Mouse (Mus musculus): ENCODE data around the gene Slc38a10.

The Slc38a10 gene

DNA sequence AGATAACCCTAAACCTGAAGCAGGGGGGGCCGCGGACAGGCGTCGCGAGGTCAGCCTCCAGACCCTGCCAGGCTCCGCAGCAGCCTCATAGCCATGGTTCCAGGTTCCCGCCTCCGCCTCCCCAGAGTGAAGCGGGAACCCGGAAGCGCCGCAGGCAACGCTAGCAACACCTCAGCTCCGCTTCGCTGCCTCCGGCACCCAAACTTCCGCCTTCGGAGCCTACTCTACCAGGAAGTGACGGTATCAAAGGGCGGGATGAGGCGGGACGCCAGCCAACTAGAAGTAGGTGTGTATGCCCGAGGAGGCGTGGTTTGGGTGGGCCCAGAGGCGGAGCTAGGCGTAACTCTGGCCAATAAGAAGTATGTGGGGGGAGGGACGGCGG, at the start of gene Slc38a10:
TSS of gene Slc38a10 (minus strand) at position 234 of the 382 bp plus-strand sequence.
- DNase-seq (ENCODE audit: inconsistent age in 2 of 2, low spot score in 1 of 2) = peak; percentile 100

DNA sequence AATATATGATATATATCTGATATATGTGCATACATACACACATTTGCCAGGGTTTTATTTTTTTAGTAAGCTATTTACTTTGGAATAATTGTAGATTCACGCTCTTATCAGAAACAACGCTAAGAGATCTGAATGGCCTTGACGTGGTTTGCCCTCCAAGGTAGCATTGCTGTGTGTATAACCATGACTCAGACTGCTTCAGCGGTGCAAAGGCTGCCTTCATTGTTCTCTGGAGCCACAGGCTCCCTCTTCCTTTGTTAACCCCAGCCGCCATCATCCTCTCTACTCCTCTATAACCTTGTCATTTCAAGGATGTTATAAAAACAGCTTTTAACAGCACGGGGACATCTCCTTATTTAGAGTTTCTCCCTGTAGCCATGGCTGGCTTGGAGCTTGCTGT, 49.5 kb upstream of the Slc38a10 start:
- DNase-seq (ENCODE audit: inconsistent age in 2 of 2, low spot score in 1 of 2) = peak; percentile 64 to 78

DNA sequence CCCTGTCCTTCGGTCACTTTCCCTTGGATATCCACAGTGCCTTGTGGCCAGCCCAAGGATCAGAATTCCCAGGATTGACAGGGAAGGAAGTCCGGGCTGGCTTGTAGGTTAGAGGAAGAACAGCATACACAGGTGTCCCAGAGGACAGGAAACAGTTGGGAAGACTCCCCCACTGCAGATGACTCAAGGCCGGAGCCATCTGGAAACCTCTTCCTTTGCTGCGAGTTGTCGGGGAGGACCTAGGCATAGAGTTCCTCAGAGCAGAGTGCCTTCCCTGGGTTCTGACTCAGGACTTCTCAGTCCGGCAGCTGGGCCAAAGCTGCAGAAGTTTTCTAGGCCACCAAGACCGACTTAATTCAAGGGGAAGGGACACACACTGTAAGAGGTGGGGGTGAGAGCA, 48.6 kb upstream of the Slc38a10 start:
- no peak for DNase-seq (ENCODE audit: inconsistent age in 2 of 2, low spot score in 1 of 2)

DNA sequence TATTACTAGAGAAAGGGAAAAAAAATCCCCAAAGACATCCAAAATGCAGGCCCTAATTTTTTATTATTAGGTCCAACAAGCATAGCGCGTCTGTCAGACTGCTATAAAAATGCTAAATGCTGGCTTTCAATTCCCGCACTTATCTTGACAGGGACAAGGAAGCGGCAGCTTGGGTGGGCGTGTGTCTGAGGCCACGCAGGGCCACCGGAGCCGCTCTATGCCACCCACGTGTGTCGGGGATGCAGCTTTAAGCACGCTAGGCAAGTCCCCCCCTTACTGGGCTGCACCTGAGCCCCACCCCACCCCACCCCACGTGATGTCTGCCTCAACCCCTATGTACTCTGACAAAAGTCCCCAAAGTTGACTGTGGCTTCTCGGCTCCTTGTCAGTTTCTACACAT, 47.7 kb upstream of the Slc38a10 start:
- DNase-seq (ENCODE audit: inconsistent age in 2 of 2, low spot score in 1 of 2) = no peak

DNA sequence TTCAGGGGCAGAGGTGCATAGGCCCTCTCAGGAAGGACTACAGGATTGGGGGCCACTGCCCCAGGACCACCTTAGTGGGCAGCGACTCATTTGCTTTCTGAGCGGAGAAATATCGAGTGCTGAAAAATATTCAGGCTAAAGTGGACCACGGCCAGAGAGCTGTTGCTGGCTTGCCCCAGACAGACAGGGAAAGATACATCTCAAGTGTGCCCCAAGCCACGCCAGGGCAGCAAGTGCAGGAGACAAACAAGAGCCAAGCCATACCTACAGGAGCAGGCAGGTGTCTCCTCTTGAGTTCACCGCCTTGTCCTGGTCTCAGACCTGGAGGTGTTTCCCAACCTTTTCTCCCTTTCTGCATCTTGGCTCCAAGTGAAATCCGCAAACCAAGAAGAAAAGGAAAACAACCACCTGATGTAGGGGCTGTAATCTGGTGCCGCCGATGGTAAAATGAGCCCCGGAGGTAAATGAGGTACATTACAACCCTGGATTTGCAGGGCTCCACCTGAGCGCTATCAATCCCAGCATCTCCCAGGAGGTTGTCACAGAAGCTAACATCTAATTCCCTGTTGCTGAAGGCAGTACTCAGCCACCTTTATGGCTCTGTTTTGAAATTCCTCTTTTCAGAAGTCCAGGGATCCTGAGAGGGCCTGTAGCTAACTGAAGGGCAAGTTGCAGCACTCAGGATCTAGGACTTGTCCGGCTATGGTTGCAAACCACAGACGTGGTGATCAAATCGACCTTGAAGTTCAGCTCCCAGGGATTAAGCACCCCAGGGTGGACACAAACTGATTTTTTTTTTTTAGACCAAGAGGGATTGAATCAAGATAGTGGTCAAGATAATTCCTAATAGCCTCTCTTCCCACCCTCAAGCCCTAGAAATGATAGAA, 39.6 kb upstream of the Slc38a10 start:
- DNase-seq (ENCODE audit: inconsistent age in 2 of 2, low spot score in 1 of 2) = peak in 1 of 2 experiments; percentile 73

GRCm38 (mm10) chr11:120189459-120190312, 38.5 kb upstream of the Slc38a10 start:
- DNase-seq (ENCODE audit: inconsistent age in 2 of 2, low spot score in 1 of 2) = peak; percentile 99

- DNase-seq (ENCODE audit: inconsistent age in 2 of 2, low spot score in 1 of 2) = peak; percentile 71 to 94
Measured at GRCm38 (mm10) chr11:120188481-120189441, 37.6 kb upstream of the Slc38a10 start.

DNA sequence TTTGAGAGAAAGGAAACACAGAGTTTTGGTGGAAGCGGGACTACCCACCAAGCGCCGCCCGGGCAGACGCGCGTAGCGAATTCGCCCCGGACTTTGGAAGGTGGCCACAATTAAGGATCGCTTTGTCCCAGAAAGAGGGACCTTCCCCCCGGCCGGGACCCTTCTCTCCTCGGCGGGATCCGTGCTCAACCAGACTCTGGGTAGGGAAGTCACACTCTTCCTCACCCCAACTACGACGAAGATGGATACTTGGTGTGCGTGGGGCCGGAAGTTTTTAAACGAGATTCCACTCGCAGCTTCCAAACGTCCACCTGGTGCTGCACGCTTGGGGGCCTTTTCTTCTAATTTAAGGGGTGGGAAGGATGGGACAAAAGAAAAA, 36.9 kb upstream of the Slc38a10 start:
- peak in 1 of 2 experiments; percentile 55 for DNase-seq (ENCODE audit: inconsistent age in 2 of 2, low spot score in 1 of 2)

GRCm38 (mm10) chr11:120187236-120188101, 36.3 kb upstream of the Slc38a10 start:
- DNase-seq (ENCODE audit: inconsistent age in 2 of 2, low spot score in 1 of 2) = peak; percentile 59 to 85

- DNase-seq (ENCODE audit: inconsistent age in 2 of 2, low spot score in 1 of 2) = peak; percentile 62 to 88
Measured at GRCm38 (mm10) chr11:120186821-120187235, 35.7 kb upstream of the Slc38a10 start.

- DNase-seq (ENCODE audit: inconsistent age in 2 of 2, low spot score in 1 of 2) = peak in 1 of 2 experiments; percentile 78
Measured at GRCm38 (mm10) chr11:120186145-120186740, 35.1 kb upstream of the Slc38a10 start.

DNA sequence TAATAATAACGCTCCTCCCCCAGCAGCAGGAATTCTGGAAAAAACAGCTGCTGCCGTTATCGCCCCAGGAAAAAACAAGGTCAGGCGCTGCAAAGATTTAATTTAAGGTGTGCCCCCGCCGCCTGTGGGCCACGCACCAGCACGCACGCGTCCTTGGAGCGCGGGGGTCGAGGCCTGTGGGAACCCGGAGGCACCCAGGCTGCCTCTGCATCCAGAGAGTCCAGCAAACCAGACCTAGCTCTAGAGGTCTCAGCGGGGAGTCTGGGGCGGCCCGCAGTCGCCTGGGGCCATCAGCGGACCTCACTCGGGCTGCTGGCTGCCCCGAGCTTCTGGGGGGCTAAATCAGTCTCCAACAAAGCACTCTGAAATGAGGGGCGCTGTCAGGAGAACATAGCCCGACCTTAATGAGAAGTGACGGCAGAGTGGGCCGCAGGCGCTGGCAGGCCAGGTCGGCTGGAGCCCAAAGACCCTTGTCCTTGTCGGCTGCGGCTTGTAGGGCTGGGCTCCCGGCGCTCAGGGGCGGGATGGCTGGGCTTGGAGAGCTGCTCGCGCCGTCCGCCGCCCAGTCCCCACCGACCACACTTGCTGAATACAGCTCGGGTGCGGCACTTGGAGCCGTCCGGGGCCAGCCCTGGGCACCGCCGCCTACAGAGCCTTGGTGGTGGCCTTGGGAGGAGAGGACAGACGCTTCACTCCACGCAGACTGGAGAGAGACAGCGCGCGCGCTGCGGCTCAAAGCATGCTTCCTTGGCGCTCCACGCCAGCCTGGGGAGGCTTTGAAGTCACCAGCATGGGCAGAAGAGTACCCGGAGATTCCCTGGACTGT, 34.4 kb upstream of the Slc38a10 start:
- peak; percentile 87 to 93 for DNase-seq (ENCODE audit: inconsistent age in 2 of 2, low spot score in 1 of 2)

DNA sequence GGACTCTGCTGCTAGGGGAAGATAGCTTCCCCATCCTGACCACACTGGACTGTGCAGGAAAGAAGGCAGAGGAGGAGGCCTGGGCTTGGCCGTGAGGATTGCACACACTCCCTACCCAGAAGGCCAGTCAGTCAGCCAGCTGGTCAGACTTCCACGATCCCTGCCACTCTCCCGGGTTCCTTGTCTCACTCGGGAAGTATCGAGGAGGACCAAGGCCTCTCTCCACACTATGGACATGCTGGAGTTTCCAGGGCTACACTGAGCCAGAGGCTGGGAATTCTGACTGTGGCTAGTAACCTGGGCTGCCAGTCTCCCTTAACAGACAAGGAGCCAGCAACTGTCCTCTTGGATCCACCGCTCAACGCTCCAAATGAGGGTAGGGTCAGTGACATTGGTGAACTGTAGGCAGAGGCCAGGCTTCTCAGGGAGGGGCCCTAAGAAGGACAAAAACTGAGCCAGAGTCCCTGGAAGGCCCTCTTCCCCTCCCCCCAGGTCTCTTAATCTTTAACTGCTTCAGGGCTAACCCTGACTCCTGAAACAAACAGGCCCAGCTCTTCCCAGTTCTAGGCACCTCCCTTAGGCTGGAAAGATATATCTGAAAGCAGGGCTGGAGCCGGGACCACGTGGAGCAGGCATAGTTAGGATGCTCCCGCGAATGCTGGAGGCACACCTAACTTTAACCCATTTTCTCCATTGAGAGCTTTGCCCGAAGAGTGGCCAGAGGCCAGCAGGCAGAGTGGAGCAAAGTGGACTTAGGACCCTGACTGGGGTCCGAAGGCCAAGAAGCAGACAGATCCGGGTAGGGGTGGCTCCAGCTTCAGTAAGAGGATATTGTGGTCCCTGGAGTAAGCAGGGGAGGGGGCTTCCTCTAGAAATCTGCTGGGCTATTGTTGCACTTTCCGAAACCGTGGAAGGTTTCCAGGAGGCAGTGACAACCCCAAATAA, 33.5 kb upstream of the Slc38a10 start:
- peak; percentile 70 to 88 for DNase-seq (ENCODE audit: inconsistent age in 2 of 2, low spot score in 1 of 2)

DNA sequence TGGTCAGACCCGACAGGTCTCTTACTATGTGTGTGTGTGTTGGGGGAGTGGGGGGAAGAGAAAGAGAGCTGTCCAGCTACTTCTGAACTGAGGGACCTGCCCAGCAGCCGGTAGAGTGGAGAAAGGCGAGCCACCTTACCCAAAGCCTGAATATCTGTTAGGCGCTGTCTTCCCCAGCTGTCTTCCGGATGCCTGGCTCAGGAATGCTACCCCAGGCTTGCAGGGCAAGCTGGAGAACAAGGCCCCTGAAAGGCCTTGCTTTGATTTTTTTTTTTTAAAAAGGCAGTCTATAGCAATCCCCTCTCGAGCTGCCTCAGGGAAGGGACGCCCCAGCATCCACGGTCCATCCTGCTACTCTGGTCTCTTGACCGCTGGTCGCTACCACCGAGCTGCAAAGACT, 32.6 kb upstream of the Slc38a10 start:
- DNase-seq (ENCODE audit: inconsistent age in 2 of 2, low spot score in 1 of 2) = no peak

DNA sequence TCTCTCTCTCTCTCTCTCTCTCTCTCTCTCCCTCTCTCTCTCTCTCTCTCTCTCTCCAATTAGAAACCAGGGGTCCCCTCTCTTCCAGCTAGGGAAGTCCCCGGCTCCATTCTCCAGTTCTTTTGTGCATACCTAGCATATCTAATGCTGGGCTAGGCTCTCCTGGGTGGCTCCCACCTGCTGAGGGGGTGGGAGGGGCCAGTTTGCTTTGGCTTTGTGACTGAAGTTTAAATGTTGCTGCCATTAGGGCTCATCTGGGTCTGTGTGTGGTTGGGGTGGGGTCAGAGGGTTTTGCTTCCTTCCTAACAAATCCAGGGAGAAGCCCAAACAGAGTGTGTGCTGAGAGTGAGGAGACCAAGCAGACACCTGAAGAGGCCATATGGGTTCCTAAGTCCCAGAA, 32.0 kb upstream of the Slc38a10 start:
- no peak for DNase-seq (ENCODE audit: inconsistent age in 2 of 2, low spot score in 1 of 2)

DNA sequence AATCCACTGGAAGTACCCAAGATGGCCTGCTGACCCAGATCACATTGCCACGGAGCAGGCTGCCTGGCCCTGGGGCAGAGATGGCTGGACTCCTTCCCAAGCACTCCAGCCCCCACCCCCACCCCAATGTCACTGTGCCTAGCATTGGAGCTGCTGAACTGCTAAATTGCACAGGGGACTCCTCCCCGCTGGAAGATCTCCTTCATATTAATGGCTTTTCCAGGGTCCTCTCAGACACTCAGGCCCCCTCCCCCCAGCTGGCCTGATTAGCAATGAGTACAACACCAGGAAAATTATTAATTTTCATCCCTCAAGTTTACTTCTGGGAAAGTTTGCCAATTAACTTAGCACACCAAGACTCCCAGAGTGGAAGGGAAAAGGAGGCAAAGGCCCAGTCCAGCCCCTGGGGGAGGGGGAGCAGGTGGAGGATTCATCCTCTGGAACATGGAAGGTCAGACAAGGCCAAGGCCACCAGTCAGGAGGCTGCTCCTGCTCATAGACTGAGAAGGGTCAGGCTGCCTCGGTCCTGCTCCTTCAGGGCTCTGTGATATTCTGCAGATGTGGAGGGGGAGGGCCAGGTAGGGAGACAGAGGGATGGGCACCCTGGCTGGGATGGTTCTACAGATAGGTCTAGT, 31.4 kb upstream of the Slc38a10 start:
- DNase-seq (ENCODE audit: inconsistent age in 2 of 2, low spot score in 1 of 2) = peak; percentile 57 to 60

- DNase-seq (ENCODE audit: inconsistent age in 2 of 2, low spot score in 1 of 2) = no peak
Measured at GRCm38 (mm10) chr11:120181379-120181778, 30.2 kb upstream of the Slc38a10 start.

Measured in adrenal gland, adult (tissue).